Mouse (Mus musculus) midbrain, embryonic 16.5 days (tissue): Measurements from ENCODE around the gene Cfap73. TPM values are rescaled to one million over a fixed set of nuclear protein-coding genes. Genes with fewer than 3 reads are reported as not detected.
A peak's percentile ranks its signal among the peaks of the same experiment; 100 is the strongest.

Experiments used
- ATAC-seq: fragments of 200-750 bp; cut with Nextera tagmentation; 2 replicates; pipeline ENCODE4 v1.8.0; 2017; ENCODE audit warnings: moderate TSS enrichment
- H3K27ac ChIP-seq: fragments of 300-500 bp; sonication (generic); 2 replicates; pipeline ENCODE4 v1.5.1; 2014; ENCODE audit warnings: mild to moderate bottlenecking, low read length, mixed read lengths
- H3K27me3 ChIP-seq: fragments of 300-500 bp; sonication (generic); 2 replicates; pipeline ENCODE4 v1.6.1; 2014; ENCODE audit warnings: low read depth, low read length, mixed read lengths; ENCODE audit not compliant: control insufficient read depth, insufficient read depth
- H3K36me3 ChIP-seq: fragments of 300-500 bp; sonication (generic); 2 replicates; pipeline ENCODE4 v1.6.1; 2014; ENCODE audit warnings: mild to moderate bottlenecking, low read length, moderate library complexity, mixed read lengths; ENCODE audit not compliant: control insufficient read depth, insufficient read depth
- H3K4me1 ChIP-seq: fragments of 300-500 bp; sonication (generic); 2 replicates; pipeline ENCODE4 v1.6.1; 2014; ENCODE audit warnings: mild to moderate bottlenecking, low read length, mixed read lengths; ENCODE audit not compliant: control insufficient read depth, insufficient read depth
- H3K4me2 ChIP-seq: fragments of 300-500 bp; sonication (generic); 2 replicates; pipeline ENCODE4 v1.6.1; 2014; ENCODE audit warnings: mild to moderate bottlenecking, low read length, mixed read lengths
- H3K4me3 ChIP-seq: fragments of 300-500 bp; sonication (generic); 2 replicates; pipeline ENCODE4 v1.5.1; 2014; ENCODE audit warnings: low read depth, mild to moderate bottlenecking, low read length, moderate library complexity, mixed read lengths
- H3K9ac ChIP-seq: fragments of 300-500 bp; sonication (generic); 2 replicates; pipeline ENCODE4 v1.6.1; 2014; ENCODE audit warnings: low read depth, low read length, mixed read lengths
- H3K9me3 ChIP-seq: fragments of 300-500 bp; sonication (generic); replicated peaks from 2 replicates; pipeline ENCODE4 v1.6.1; 2014; ENCODE audit warnings: mild to moderate bottlenecking, low read length, mixed read lengths; ENCODE audit not compliant: control insufficient read depth, poor library complexity, severe bottlenecking
- WGBS: fragments of 180-500 bp; shearing (Covaris S2); extraction: QIAGEN DNeasy Blood & Tissue Kit; methylation state at CpG from one replicate; pipeline ENCODE4 v1.1.7; 2014; 5-methylcytosine and 5-hydroxymethylcytosine counted together
- polyA plus RNA-seq: library from polyadenylated mRNA; unstranded; fragments of >200 nt; fragmentation: Nextera tagmentation; extraction: Ambion mirVana; gene quantifications from 2 replicates; pipeline ENCODE4 v1.2.1, GENCODE M21; 2015

Gene Cfap73
- polyA plus RNA-seq, 1 experiment from 2014 or later = 1.2 TPM

GRCm38 (mm10) chr5:120670132-120670531, 36.1 kb upstream of the Cfap73 start:
- Histone ChIP-seq H3K36me3 (no peaks in the 10 kb centered on the region), H3K4me1 (0 out of 2 replicates have a peak, but pooled peaks cover 6% of the 10 kb centered on the region), H3K4me3 (no peak overlapping the region), H3K9me3 (no peaks in the 10 kb centered on the region), H3K4me2 (no peak overlapping the region), H3K9ac (no peak overlapping the region), H3K27ac (no peak overlapping the region), H3K27me3 (no peaks in the 10 kb centered on the region)
- WGBS = 91% methylated on average over 7 of the region's 7 CpGs
- no peak for ATAC-seq

DNA sequence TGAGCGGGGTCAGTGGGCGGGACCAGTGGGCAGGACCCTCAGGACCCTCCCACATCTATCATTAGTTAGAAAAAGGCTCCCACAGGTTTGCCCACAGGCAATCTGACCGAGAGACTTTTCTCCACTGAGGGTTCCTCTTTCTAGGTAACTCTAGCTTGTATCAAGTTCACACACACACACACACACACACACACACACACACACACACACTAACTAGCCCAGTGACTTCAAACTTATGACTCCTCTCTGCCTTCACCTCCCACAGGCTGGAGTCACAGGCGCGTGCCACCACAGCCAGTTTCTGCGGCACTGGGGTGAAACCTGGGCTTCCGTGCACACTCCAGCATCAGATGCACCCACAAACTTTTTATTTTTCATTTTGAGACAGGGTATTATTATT, 34.7 kb upstream of the Cfap73 start:
- no peaks in the 10 kb centered on the region for H3K36me3 ChIP-seq
- no peaks in the 10 kb centered on the region for H3K9me3 ChIP-seq
- no peak overlapping the region for H3K4me3 ChIP-seq
- H3K4me2 ChIP-seq = no peak overlapping the region
- H3K4me1 ChIP-seq = no peaks in the 10 kb centered on the region
- no peak overlapping the region for H3K27ac ChIP-seq
- WGBS = 76% methylated on average over 7 of the region's 7 CpGs
- H3K9ac ChIP-seq = no peak overlapping the region
- ATAC-seq = no peak
- H3K27me3 ChIP-seq = no peaks in the 10 kb centered on the region

DNA sequence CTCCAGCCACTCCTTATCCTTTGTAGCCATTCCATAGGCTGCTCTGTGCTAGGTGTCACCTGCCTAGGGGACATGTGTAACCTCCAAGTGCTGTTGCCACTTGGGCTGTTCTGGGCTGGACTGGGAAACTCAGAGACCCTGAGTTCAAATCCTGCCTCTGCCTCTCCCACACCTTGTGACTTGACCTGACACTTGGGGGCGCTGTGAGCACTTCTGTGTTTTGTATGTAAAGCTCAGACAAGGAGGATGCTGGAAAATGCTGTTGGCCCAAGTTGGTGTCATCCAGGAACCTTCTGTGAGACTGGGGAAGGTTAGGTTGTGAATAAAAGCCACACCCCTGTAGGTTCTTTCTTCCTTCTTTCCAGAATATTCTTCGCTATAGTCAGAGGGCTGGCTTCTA, 30.9 kb upstream of the Cfap73 start:
- H3K4me3 ChIP-seq = no peak overlapping the region
- 60% methylated on average over 2 of the region's 2 CpGs for WGBS

DNA sequence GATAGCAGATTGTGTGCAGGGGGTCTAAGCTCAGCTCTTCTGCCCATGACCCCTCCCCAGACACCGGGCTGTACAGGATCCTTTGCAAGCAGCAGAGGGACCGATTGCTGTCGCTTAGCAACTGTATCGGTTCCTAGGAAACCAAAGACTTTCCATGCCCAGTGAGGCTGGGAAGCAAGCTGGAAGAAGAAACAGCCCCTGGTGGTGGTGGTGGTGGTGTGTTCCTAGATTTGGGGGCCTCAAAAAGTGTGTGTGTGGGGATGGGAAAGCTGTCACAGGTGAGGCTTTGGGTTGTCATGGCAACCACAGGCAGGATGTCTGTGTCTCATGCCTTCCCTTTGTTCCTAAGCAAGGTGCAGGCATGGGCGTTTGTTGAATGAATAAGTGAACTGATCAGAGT, 26.8 kb upstream of the Cfap73 start:
- H3K9ac ChIP-seq = peak overlapping the region; percentile 28; the same call in 1 of the 2 replicates
- 11% methylated on average over 5 of the region's 5 CpGs for WGBS
- peak; percentile 73 for ATAC-seq

More for the DNA sequence above, 30.9 kb upstream of the Cfap73 start:
- H3K4me1 ChIP-seq = peaks cover 11% of the 10 kb centered on the region
- H3K27me3 ChIP-seq = no peaks in the 10 kb centered on the region
- H3K4me2 ChIP-seq = no peak overlapping the region
- H3K36me3 ChIP-seq = no peaks in the 10 kb centered on the region
- H3K27ac ChIP-seq = no peak overlapping the region
- no peak for ATAC-seq
- no peak overlapping the region for H3K9ac ChIP-seq
- no peaks in the 10 kb centered on the region for H3K9me3 ChIP-seq

DNA sequence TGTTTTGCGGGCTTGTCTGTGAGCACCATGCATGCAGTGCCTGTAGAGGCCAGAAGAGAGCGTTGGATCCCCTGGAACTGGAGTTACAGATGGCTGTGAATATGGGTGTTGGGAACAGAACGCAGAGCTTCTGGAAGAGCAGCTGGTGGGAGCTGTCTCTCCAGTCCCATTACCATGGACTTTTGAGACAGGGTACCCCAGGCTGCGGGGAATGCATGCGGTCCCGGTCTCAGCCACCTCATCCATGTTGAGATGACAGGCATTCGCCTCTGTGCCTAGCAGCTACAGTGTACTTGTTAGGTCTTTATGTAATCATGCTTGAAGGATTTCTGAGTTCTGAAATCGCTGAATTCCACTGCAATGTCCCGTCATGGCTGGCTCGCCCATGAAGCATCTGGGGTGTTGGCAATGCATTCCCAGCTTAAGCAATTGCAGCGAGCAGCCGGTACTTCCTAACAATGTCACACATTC, 22.3 kb upstream of the Cfap73 start:
- Histone ChIP-seq H3K27ac (no peak overlapping the region), H3K9ac (no peak overlapping the region), H3K4me1 (peaks cover 11% of the 10 kb centered on the region), H3K9me3 (no peaks in the 10 kb centered on the region), H3K36me3 (no peaks in the 10 kb centered on the region), H3K4me3 (no peak overlapping the region), H3K27me3 (peaks cover 2% of the 10 kb centered on the region; the same call in 1 of the 2 replicates), H3K4me2 (no peak overlapping the region)
- 84% methylated on average over 12 of the region's 12 CpGs for WGBS
- no peak for ATAC-seq

More for the DNA sequence above, 26.8 kb upstream of the Cfap73 start:
- peaks cover 14% of the 10 kb centered on the region for H3K4me1 ChIP-seq
- H3K27ac ChIP-seq = peak overlapping the region; percentile 92
- no peaks in the 10 kb centered on the region for H3K36me3 ChIP-seq
- H3K9me3 ChIP-seq = no peaks in the 10 kb centered on the region
- H3K4me2 ChIP-seq = 0 out of 2 replicates have a peak overlapping the region, but pooled peaks have one; percentile 8
- H3K4me3 ChIP-seq = no peak overlapping the region
- H3K27me3 ChIP-seq = no peaks in the 10 kb centered on the region

GRCm38 (mm10) chr5:120653873-120654272, 19.8 kb upstream of the Cfap73 start:
- no peak overlapping the region for H3K27ac ChIP-seq
- no peaks in the 10 kb centered on the region for H3K9me3 ChIP-seq
- H3K36me3 ChIP-seq = no peaks in the 10 kb centered on the region
- H3K4me1 ChIP-seq = peaks cover 9% of the 10 kb centered on the region
- H3K9ac ChIP-seq = no peak overlapping the region
- WGBS = 87% methylated on average over 2 of the region's 2 CpGs
- no peak overlapping the region for H3K4me2 ChIP-seq
- peaks cover 21% of the 10 kb centered on the region for H3K27me3 ChIP-seq
- no peak overlapping the region for H3K4me3 ChIP-seq
- no peak for ATAC-seq

DNA sequence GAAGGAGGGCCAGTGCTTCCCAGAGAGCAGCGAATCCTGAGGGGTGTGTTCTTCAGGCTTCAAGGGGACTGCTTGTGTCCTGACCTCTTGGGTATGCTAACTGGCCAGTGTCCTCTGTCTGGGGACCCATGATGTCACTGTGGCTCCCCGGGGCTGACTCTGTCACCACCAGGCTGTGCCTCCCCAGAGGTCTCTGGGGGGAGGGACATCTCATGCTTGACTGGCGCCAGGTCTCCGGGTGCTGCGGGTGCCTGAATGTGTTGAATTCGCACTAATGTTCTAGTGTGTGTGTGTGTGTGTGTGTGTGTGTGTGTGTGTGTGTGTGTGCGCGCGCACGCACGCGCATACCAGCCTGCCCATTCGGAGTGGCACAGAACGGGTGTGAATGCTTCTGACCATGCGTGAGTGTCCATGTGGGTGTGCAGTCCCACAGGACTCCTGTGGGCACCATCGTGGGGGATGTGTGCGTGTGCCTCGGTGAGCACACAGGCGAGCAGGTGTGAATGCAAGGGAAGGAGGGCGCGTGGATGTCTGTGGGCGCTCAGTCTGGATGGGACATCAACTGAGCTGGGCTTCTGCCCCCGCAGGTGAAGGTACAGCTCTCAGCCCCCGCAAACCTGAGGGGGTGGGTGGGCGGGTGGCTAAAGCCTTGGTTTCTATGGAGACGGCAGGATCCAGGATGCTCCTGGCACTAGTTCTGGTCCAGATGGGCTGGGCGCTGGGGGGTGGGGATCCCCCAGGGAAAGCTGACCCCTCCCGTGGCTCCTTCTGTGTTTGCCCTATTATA, 19.1 kb upstream of the Cfap73 start:
- ATAC-seq = no peak

GRCm38 (mm10) chr5:120651230-120651629, 17.2 kb upstream of the Cfap73 start:
- Histone ChIP-seq H3K4me1 (peaks cover 15% of the 10 kb centered on the region), H3K4me3 (no peak overlapping the region), H3K4me2 (no peak overlapping the region), H3K27ac (no peak overlapping the region), H3K36me3 (no peaks in the 10 kb centered on the region), H3K9me3 (no peaks in the 10 kb centered on the region), H3K9ac (no peak overlapping the region), H3K27me3 (peaks cover 28% of the 10 kb centered on the region)
- no peak for ATAC-seq
- WGBS = 85% methylated on average over 5 of the region's 5 CpGs

More for the DNA sequence above, 19.1 kb upstream of the Cfap73 start:
- H3K27ac ChIP-seq = no peak overlapping the region
- 83% methylated on average over 28 of the region's 28 CpGs for WGBS
- no peaks in the 10 kb centered on the region for H3K36me3 ChIP-seq
- no peak overlapping the region for H3K4me3 ChIP-seq
- no peak overlapping the region for H3K9ac ChIP-seq
- peaks cover 15% of the 10 kb centered on the region for H3K4me1 ChIP-seq
- H3K27me3 ChIP-seq = peaks cover 26% of the 10 kb centered on the region
- H3K4me2 ChIP-seq = no peak overlapping the region
- H3K9me3 ChIP-seq = no peaks in the 10 kb centered on the region

- peaks cover 15% of the 10 kb centered on the region for H3K4me1 ChIP-seq
- no peak overlapping the region for H3K27ac ChIP-seq
- H3K4me2 ChIP-seq = peak overlapping the region; percentile 69; the same call in 1 of the 2 replicates
- peaks cover 28% of the 10 kb centered on the region for H3K27me3 ChIP-seq
- ATAC-seq = no peak
- no peak overlapping the region for H3K9ac ChIP-seq
- H3K9me3 ChIP-seq = no peaks in the 10 kb centered on the region
- WGBS = 26% methylated on average over 13 of the region's 13 CpGs
- H3K36me3 ChIP-seq = no peaks in the 10 kb centered on the region
- no peak overlapping the region for H3K4me3 ChIP-seq
These were observed 15.9 kb upstream of the Cfap73 start for GRCm38 (mm10) chr5:120649938-120650337.
